Mouse (Mus musculus) liver, adult 2 months (tissue): ENCODE data around the gene Selenos.

Source experiments
- CTCF ChIP-seq: fragments of 200-500 bp; IDR thresholded peaks from 2 replicates; pipeline ENCODE4 v1.5.1; 2011; ENCODE audit warnings: low read depth, low read length, control low read depth
- POLR2A ChIP-seq: fragments of 200-500 bp; IDR thresholded peaks from 2 replicates; pipeline ENCODE4 v1.6.1; 2011; ENCODE audit warnings: low read length, control low read depth; ENCODE audit not compliant: insufficient read depth; ENCODE audit errors: extremely low read depth

DNA sequence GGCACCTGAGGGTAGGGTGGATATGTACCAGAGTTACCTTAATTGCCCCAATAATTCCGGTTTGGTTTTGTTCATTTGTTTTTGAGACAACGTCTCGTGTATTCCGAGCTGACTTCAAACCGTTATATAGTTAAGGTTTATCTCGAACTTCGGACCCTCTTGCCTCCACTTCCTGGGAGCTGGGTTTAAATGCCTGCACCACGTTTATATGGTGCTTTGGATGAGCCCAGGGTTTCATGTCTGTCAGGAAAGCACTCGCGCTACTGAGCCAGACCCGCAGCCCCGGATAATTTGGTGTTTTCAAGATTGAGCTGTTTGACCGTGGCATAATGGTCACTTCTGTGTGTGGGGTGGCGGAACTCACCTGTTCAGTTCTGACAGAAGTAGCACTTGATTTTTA lies 18.4 kb upstream of the Selenos start:
- TF ChIP-seq CTCF (no peak), POLR2A (no peak)
